ENCODE assay signal across 16 mouse cellular contexts in the genomic region with DNA sequence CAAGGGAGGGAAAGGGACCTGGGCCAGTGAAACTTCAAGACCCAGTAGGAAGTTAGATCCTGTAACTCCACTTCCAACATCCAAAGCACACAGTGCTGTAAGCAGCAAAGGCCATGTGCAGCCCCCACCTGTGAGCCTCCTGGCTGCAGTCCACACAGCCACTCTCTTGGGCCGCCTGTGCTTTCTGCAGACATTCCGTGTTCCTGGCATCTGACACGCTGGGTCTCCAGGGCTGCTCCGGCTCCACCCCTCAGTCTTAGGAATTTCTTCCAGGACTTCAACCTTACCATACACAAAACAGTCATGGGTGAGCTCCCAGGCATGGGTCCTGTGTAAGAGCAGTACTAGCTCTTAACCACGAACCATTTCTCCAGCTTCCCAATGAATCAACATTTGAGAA. TPM values are rescaled to one million over a fixed set of nuclear protein-coding genes. Genes with fewer than 3 reads are reported as not detected.
DNase-seq lines count a peak whose midpoint lies in the region; ATAC-seq and TF ChIP-seq lines count a peak whose summit lies in the region.
"Had no signal": no experiment of that assay in that cellular context is flagged by ENCODE, and none has a peak within 500 bp of the region (broad histone marks: within the 10 kb centered on the region; RNA-seq: fewer than 3 reads in every experiment).

No protein-coding gene starts in this region.

- H3K4me3 ChIP-seq in embryonic facial prominence, embryonic 15.5 days (replicated peaks): no peak overlapping the region
- H3K4me3 ChIP-seq in limb, embryonic 14.5 days (replicated peaks; ENCODE audit: low read length): no peak overlapping the region
- H3K4me3 ChIP-seq in stomach, postnatal 0 days (ENCODE audit: low read depth, low read length): no peak overlapping the region
- H3K4me3 ChIP-seq: left cerebral cortex, adult 2 months; stomach, embryonic 15.5 days had no signal

- ATAC-seq in cerebellum, adult (ENCODE audit: insufficient number of reproducible peaks, low FRiP score, low TSS enrichment): no peak
- peak; percentile 60 for ATAC-seq in embryonic facial prominence, embryonic 15.5 days (ENCODE audit: insufficient number of reproducible peaks, low FRiP score, low TSS enrichment, low read depth)
- peak; percentile 83 for ATAC-seq in limb, embryonic 14.5 days (ENCODE audit: low FRiP score, low read depth)
- no peak for ATAC-seq in stomach, postnatal 0 days (ENCODE audit: low FRiP score, low TSS enrichment)

- no peaks in the 10 kb centered on the region for H3K9me3 ChIP-seq in embryonic facial prominence, embryonic 15.5 days (replicated peaks)
- H3K9me3 ChIP-seq in limb, embryonic 14.5 days (ENCODE audit: control insufficient read depth, low read length): no peaks in the 10 kb centered on the region
- no peaks in the 10 kb centered on the region for H3K9me3 ChIP-seq in stomach, postnatal 0 days (ENCODE audit: control insufficient read depth, low read length)
- H3K9me3 ChIP-seq: stomach, embryonic 15.5 days had no signal

- no peak overlapping the region for H3K4me2 ChIP-seq in embryonic facial prominence, embryonic 15.5 days (replicated peaks)
- no peak overlapping the region for H3K4me2 ChIP-seq in limb, embryonic 14.5 days (replicated peaks; ENCODE audit: low read depth, low read length, severe bottlenecking)
- H3K4me2 ChIP-seq in stomach, postnatal 0 days (replicated peaks; ENCODE audit: low read depth): no peak overlapping the region
- H3K4me2 ChIP-seq: hindbrain, embryonic 14.5 days; liver, embryonic 11.5 days; stomach, embryonic 15.5 days had no signal

- intact Hi-C loops in left cerebral cortex, postnatal 4 days (cut with DNase I): no loop called here

- no peak overlapping the region for H3K27ac ChIP-seq in embryonic facial prominence, embryonic 15.5 days (replicated peaks)
- peak overlapping the region; percentile 0; the same call in 1 of the 2 replicates for H3K27ac ChIP-seq in limb, embryonic 14.5 days (replicated peaks; ENCODE audit: low read depth, low read length)
- no peak overlapping the region for H3K27ac ChIP-seq in stomach, postnatal 0 days (replicated peaks)
- H3K27ac ChIP-seq: hindbrain, embryonic 14.5 days; left cerebral cortex, adult 2 months; macrophage; stomach, embryonic 15.5 days had no signal

- TF ChIP-seq EP300 in stomach, postnatal 0 days (optimal IDR thresholded peaks at IDR 0.05): no peak

- H3K4me1 ChIP-seq in embryonic facial prominence, embryonic 15.5 days: 0 out of 2 replicates have a peak, but pooled peaks cover 4% of the 10 kb centered on the region
- H3K4me1 ChIP-seq in limb, embryonic 14.5 days (ENCODE audit: control insufficient read depth, insufficient read depth, low read length): peaks cover 5% of the 10 kb centered on the region
- H3K4me1 ChIP-seq in stomach, postnatal 0 days (replicated peaks; ENCODE audit: control insufficient read depth, insufficient read depth): no peaks in the 10 kb centered on the region
- H3K4me1 ChIP-seq: stomach, embryonic 15.5 days had no signal

- peak; percentile 42 to 45 for DNase-seq in cerebellum, postnatal 14 days
- peak; percentile 13 for DNase-seq in left cerebral cortex, postnatal 4 days
- no peak for DNase-seq in left cerebral cortex, adult 18-20 months (ENCODE audit: low spot score in 2 of 2)
- DNase-seq in limb, embryonic 14.5 days (ENCODE audit: low spot score): peak; percentile 55
- no peak for DNase-seq in stomach, postnatal 0 days (ENCODE audit: low spot score)
- no peak for DNase-seq in layer of hippocampus, adult 18-20 months (ENCODE audit: low spot score in 2 of 2)
- DNase-seq: cerebellum, adult 11-12 months; gastrocnemius, postnatal 36 days; midbrain, embryonic 14.5 days had no signal

- H3K36me3 ChIP-seq in embryonic facial prominence, embryonic 15.5 days: peaks cover 16% of the 10 kb centered on the region
- H3K36me3 ChIP-seq in limb, embryonic 14.5 days (ENCODE audit: control insufficient read depth, insufficient read depth, low read length): peaks cover 19% of the 10 kb centered on the region
- H3K36me3 ChIP-seq in stomach, postnatal 0 days (ENCODE audit: control insufficient read depth, insufficient read depth, low read length): peaks cover 3% of the 10 kb centered on the region; the same call in 1 of the 2 replicates

- H3K9ac ChIP-seq in embryonic facial prominence, embryonic 15.5 days: no peak overlapping the region
- H3K9ac ChIP-seq in limb, embryonic 14.5 days (ENCODE audit: low read depth, low read length, severe bottlenecking): no peak overlapping the region
- H3K9ac ChIP-seq in stomach, postnatal 0 days (ENCODE audit: low read length): no peak overlapping the region
- H3K9ac ChIP-seq: hindbrain, embryonic 14.5 days; stomach, embryonic 15.5 days had no signal

- no peak for TF ChIP-seq CTCF in stomach, postnatal 0 days (IDR thresholded peaks at IDR 0.05; ENCODE audit: low read depth)

- no peak for TF ChIP-seq POLR2A in limb, embryonic 14.5 days (IDR thresholded peaks at IDR 0.05; ENCODE audit: borderline replicate concordance, extremely low read depth, insufficient read depth, insufficient read length)

- H3K27me3 ChIP-seq in embryonic facial prominence, embryonic 15.5 days: no peaks in the 10 kb centered on the region
- no peaks in the 10 kb centered on the region for H3K27me3 ChIP-seq in limb, embryonic 14.5 days (ENCODE audit: control insufficient read depth, insufficient read depth, low read length)
- no peaks in the 10 kb centered on the region for H3K27me3 ChIP-seq in stomach, postnatal 0 days (ENCODE audit: control insufficient read depth, insufficient read depth, low read length)
- H3K27me3 ChIP-seq: stomach, embryonic 15.5 days had no signal

- 46% methylated on average over 5 of the region's 5 CpGs for WGBS in embryonic facial prominence, embryonic 15.5 days
- 37% methylated on average over 5 of the region's 5 CpGs for WGBS in limb, embryonic 14.5 days
- WGBS in stomach, postnatal 0 days: 46% methylated on average over 5 of the region's 5 CpGs

RNA-seq across cellular contexts. Expression of a gene that starts 55.4 kb away (rescaled TPM):
- 10 to 100 TPM; 45.6 to 46.9 TPM for total RNA-seq in left cerebral cortex, postnatal 4 days (2021)
- total RNA-seq in left cerebral cortex, adult 18-20 months (2021): 10 to 100 TPM; 36.7 to 40.5 TPM
- polyA plus RNA-seq in embryonic facial prominence, embryonic 15.5 days (2015; fragmentation: Nextera tagmentation; extraction: Ambion mirVana): 24.7 and 24.9 TPM in 2 replicates
- polyA plus RNA-seq in limb, embryonic 14.5 days (2012; rRNA removed): 73.7 and 80.0 TPM in 2 replicates
- 29.6 and 30.0 TPM in 2 replicates for polyA plus RNA-seq in limb, embryonic 14.5 days (2014; fragmentation: Nextera tagmentation; extraction: Ambion mirVana)
- 28.7 and 29.9 TPM in 2 replicates for polyA plus RNA-seq in stomach, postnatal 0 days (2015; fragmentation: Nextera tagmentation; extraction: Ambion mirVana)
- total RNA-seq in layer of hippocampus, adult 18-20 months (2021): 10 to 100 TPM; 43.3 to 43.9 TPM

Comparison
In these comparisons a context has a peak if more than half of its experiments do, and no peak if none do; other contexts are left out.
1. DNase-seq: peak in cerebellum, postnatal 14 days (2 of 2), left cerebral cortex, postnatal 4 days (single experiment) and limb, embryonic 14.5 days (single experiment); none in left cerebral cortex, adult 18-20 months (0 of 2), stomach, postnatal 0 days (single experiment) and layer of hippocampus, adult 18-20 months (0 of 2).
2. ATAC-seq: peak in embryonic facial prominence, embryonic 15.5 days (single experiment) and limb, embryonic 14.5 days (single experiment); none in cerebellum, adult (single experiment) and stomach, postnatal 0 days (single experiment).